Mouse (Mus musculus): ENCODE results near the gene Cyb561a3.
"Not testable (repeated sequence)": the region's sequence is repeated elsewhere in the genome, so short reads cannot be mapped to it uniquely, and the experiment has no call there.

The Cyb561a3 gene

DNA sequence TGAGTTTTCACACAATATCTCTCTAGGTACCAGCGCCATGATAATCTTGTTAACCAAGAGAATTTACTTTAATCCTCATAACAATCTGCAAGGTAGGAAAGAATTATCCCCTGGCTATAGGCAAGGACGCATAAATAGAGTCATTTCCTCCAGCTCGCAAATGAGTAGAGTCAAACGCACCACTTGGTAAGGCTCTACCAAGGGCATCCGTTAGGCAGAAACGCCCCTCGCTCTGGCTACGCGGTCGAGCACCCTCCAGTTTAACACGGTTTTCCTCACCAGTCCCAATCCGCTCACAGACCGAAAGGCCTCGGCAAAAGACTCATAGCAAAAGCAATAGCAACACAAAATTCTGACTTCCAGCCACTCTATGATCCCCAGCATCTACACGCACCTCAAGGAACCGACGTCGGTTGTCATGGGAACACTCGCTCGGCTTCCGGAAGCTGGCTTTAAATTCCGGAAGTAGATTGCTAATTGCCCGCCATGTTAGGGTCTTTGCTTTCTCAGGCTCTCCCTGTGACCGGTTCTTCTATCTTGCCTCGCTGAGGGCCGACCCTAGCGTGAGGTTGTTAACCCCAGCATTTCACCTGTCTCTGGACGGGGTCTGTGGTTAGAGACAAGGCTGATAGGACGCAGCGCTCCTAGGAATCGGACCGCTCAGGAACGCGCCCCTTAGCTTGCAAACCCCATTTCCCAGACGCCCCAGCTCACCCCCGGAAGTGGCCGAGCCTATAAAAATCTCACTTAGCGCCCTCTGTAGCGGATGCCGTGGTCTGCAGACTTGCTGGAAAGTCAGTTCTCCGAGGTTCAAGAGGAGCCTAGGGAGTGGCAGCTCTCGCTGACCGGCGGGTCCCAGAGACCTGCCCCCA, at the start of gene Cyb561a3, which contains the start of gene Tmem138:
Cyb561a3 (plus strand) TSS at position 483 of the 872 bp plus-strand sequence.
Tmem138 (minus strand) TSS at position 673 of the 872 bp plus-strand sequence.
- DNase-seq (ENCODE audit: low spot score in 2 of 2): peak; percentile 92 to 94

DNA sequence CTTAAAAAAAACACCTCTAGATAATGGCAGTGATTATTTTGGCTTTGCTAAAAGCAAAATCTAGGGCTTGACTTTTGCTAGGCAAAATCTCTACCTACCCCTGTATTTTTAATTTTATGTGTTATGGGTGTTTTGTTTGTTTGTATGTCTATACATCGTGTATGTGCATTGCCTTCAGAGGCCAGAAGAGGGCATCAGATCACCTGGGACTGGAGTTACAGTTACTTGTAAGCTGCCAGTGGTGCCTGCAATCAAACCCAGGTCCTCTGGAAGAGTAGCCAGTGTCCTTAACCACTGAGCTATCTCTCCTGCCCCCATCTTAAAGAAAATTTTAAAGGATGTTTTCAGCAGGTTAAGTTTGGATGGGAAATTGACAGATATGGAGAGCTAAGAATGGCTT, 46.9 kb upstream of the Cyb561a3 start:
- no peak for DNase-seq (ENCODE audit: low spot score in 2 of 2)

DNA sequence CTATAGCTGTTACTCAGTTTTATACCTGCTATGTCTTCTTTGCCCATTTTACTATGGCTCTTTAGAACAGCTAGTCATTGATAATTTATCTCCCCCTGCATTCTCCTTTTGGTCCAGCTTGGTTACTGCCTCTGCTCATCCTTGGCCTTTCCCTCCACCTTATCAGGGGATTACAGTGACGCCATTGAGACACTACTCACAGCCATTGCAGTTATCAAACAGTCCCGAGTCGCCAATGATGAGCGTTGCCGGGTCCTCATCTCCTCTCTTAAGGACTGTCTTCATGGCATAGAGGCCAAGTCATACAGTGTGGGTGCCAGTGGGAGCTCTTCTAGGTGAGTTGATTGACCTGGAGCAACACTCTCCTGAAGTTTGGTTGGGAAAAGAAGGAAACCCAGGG, 37.5 kb upstream of the Cyb561a3 start:
- DNase-seq (ENCODE audit: low spot score in 2 of 2): no peak

DNA sequence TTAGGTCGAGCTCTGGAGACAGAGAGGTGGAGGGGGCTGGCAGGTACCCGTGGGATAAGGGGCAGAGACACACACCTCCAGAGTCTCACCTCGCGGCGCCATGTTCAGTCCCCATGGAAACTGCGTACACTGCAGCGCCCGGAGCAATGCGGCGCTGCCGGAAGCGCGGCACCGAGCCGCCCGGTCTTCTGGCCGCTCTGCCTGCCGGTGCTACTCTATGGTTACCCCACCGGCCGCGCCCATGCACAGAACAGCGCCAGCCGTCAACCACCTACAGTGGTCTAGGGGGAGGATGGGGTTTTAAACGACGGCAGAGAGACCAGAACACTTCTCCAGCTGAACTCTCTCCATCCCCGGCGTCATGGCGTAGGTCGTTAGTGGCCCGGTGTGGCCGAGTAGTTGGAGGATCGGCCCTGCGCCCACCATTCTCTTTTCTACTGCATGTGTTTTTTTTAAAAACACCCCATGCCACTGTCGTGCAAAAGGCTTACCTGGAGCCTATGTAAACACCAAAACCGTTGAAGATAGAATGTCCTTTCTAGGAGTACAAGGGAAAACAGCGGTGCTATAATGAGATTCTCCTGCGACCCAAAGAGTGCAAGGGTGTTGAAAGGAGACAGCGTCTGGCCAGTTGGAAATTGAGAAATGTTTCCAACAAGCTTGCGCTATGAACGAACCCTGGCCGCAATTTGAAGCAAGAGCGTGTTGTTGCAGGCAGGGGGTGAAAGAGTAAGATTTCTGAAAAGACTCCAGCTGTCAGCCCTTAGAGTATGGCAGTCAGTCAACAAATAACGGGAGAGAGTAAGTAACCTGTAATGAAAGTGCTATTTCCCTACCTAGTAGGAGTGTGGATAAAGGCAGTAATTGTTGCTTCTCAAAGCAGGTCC, 21.1 kb upstream of the Cyb561a3 start, which contains the start of gene Tmem216:
Tmem216 (minus strand) TSS at position 615 of the 887 bp plus-strand sequence.
- DNase-seq (ENCODE audit: low spot score in 2 of 2): peak; percentile 86 to 93

DNA sequence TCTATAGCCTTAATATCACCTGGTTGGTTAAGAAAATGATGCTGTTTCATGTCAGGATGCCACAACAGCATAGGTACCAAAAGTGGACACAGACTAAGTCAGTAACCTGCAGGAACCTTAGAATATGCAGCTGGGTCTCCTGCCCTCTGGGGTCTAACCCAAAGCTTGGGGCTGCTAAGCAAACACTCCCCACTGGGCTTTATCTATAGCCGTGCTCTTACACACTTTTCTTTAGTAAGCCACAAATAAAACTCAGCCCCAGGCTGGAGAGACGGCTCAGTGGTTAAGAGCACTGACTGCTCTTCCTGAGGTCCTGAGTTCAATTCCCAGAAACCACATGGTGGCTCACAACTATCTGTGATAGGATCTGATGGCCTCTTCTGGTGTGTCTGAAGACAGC, 20.0 kb upstream of the Cyb561a3 start:
- no peak for DNase-seq (ENCODE audit: low spot score in 2 of 2)

DNA sequence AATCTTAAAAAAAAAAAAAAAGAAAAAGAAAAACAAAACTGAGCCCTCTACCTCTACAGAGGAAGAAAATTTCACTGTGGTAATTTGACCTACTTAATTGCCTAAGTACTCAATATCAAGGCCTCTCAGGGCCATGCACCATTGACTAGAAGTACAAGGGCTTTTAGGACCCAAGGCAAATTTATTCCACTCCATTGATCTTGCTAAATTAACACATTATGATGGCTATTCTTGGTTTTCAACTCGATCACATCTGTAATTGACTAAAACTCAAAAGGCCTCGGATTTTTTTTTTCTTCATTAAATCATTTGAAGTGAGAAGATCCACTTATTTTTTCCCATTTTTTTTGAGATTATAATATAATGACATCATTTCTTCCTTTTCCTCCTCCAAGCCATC, 19.5 kb upstream of the Cyb561a3 start:
- no peak for DNase-seq (ENCODE audit: low spot score in 2 of 2)

DNA sequence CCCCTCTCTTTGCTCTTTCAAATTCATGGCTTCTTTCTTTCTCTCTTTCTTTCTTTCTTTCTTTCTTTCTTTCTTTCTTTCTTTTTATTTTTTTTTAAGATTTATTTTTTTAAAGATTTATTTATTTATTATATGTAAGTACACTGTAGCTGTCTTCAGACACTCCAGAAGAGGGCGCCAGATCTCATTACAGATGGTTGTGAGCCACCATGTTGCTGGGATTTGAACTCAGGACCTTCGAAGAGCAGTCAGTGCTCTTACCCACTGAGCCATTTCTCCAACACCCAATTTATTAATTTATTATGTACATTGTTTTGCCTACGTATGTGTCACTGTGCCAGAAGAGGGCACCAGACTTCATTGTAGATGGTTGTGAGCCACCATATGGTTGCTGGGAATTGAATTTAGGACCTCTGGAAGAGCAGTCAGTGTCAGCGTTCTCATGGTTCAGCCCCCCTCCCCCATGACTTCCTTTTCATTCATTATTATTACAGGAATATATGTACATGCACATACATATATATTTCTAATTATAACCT, 19.1 kb upstream of the Cyb561a3 start:
- DNase-seq (ENCODE audit: low spot score in 2 of 2): not testable (repeated sequence)

DNA sequence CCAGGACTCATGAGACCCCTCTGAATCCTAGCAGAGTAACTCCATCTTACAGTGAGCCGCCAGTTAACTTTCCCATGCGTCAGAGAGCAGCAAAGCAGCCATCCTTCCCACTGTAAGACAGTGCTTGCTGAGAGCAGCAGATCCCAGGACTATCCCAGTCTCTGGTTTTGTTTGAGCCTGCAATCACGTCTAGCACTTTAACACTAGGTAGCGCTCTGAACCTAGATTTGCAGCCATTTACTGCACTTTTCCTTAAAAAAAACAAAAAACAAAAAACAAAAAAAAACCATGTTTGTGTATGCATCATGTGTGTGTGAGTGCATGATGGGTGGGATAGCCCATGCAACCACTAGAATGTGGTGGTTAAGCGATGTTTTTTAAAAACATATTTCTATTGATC, 16.9 kb upstream of the Cyb561a3 start:
- no peak for DNase-seq (ENCODE audit: low spot score in 2 of 2)

DNA sequence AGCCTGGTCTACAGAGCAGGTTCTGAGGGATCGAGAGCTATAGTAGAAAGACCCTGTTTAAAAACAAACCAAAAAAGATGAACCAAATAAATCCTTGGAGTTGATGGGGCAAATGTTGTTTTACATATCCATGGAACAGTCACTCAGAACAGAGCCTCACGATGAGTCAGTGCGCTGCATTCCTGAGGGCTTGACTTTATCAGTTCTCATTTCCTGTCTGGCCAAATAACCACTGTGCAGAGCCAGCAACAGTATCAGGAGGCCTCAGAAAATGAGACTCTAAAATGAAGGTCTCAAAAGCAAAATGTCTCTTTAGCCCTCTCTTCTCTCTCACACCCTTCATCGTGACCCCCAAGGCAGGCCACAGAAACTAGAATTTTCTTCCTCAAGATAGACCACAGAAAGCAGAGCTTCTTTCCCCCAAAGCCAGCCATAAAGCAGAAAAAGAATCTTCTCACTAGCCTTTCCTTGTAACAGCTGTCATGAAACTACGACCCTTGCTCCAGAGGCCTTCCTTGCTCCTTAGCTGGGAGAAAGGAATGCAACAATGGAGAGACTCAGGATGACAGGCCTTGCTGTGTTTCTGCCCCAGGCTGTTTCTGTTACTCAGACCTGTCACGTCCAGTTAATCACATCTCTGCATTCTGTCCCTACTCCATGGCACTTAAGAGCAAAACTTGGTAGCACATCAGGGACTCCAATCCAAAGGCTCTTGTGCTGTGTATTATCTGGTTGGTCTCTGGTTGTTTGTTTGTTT, 15.2 kb upstream of the Cyb561a3 start:
- no peak for DNase-seq (ENCODE audit: low spot score in 2 of 2)

DNA sequence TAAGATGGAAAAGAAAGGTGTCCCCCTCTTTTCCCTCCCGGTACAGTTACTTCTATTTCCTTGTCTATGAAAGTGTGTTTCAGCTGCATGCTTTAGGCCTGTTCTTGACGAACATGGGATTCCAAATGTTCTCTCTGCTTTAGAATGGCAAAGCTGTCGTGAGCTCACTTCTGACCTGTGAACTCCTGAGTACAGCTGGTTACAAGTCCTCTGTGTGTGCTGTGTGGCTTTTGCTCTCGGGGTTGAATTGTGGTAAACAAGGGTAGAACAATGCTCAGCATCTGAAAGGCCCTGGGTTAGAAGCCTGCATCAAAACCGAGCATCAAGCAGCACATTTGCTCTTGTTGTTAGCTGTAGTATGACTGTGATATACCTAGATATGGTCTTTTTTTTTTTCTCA, 14.6 kb upstream of the Cyb561a3 start:
- no peak for DNase-seq (ENCODE audit: low spot score in 2 of 2)

DNA sequence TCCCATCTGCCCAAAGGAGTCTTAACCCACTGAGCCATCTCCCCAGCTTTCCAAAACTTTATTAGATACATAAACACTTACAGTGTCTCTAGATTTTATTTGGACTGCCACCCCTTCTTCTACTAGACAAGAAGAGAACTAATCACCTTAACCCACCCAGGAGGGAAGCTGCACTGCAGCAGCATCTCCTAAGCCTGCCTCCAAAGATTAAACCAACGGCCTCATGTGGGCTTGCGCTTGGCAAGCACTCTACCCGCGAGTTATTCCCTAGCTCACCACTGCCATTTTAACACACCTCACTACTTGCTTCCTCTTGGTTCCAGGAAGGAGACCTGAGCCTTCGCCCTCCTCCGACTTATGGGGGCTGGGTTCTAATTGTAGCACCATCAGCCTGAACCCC, 12.7 kb upstream of the Cyb561a3 start:
- no peak for DNase-seq (ENCODE audit: low spot score in 2 of 2)

DNA sequence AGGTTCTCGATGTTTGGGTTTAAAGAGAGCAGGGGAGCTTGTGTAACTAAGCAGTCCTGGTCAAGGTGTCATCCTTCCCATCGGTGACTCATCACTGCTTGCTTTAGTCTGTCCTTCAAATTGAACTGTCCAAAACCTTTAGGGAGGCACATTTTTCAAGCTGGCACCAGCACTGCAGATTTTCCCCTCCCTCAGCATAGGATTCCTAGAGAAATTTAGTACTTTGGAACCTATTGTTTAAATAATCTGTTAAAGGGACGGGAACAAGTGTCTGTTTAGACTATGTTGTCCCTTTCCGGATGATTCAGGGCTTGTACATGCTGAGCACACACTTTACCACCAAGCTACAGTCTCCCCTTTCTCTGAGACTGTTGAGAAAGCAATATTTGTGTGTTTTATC, 11.8 kb upstream of the Cyb561a3 start:
- DNase-seq (ENCODE audit: low spot score in 2 of 2): no peak

DNA sequence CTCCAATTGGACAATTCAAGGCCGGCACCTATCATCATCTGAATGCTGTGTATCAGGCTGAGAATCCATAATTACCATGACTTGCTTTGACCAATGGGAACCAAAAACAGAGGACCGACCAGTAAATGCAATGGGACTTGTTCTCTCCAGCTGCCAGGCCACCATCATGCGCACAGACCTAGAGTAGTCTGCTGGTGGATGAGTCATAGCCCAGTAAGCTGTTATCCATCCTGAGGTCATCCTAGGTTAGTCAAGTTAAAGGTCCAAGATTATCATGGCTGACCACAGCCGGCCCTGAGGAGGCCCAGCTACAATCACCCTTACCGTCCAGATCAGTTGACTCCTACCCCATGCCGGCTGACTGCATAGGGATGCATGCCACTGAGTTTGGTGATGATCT, 7.3 kb upstream of the Cyb561a3 start:
- no peak for DNase-seq (ENCODE audit: low spot score in 2 of 2)

DNA sequence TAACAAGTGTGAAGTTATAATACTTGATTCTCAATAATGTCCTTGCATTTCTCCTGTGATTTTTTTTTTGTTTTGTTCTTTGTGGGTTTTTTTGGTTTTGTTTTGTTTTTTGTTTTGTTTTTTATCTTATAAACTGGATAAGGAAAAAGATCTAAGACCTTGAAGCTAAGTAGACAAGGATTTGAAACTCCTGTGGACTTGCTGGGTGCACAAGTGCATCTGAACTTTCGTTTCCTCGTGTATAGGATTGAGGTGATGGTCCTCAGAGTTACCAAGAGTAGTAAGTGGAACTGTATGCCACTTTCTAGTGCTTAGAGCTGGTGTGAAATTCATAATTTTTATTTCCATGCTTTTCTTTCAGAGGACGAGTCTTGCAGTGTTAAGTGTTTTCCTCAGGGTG, 3.1 kb downstream of the Cyb561a3 start:
- no peak for DNase-seq (ENCODE audit: low spot score in 2 of 2)

DNA sequence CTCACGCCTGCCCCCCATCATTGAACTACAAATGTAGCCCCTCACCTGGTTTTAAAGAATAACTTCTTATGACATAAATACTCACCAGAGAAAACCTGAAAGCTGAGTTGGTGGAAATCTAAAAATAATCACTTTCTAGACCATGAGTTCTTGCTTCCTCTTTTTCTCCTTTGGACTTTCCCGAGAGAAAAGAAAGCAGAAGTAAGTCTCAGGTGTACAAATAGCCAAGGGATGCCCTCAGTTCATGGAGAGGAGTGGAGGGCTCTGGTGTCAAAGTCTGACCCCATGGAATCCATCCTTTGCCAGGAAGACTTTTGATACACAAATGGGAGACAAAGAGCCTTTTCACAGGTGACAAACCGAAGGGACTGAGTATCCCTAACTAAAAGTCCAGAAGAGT, 3.8 kb downstream of the Cyb561a3 start:
- no peak for DNase-seq (ENCODE audit: low spot score in 2 of 2)

DNA sequence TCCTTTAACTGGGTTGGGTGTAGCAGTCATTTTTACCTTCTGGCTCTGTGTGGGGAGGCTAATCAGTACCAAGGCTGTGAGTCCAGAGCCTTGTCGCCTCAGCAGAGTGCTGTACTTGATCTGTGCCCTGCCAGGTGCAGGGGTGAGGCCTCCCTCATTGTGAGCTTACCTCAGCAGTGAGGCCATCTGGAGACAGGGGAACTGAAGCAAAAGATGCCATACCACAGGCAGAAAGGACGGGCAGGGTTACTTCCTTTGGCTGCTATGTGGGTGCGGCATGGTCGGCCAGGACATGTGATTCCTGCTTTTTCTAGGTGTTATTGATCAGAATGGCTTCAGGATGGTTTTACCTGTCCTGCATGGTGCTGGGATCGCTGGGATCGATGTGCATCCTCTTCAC, 5.0 kb downstream of the Cyb561a3 start:
- peak; percentile 59 to 69 for DNase-seq (ENCODE audit: low spot score in 2 of 2)

DNA sequence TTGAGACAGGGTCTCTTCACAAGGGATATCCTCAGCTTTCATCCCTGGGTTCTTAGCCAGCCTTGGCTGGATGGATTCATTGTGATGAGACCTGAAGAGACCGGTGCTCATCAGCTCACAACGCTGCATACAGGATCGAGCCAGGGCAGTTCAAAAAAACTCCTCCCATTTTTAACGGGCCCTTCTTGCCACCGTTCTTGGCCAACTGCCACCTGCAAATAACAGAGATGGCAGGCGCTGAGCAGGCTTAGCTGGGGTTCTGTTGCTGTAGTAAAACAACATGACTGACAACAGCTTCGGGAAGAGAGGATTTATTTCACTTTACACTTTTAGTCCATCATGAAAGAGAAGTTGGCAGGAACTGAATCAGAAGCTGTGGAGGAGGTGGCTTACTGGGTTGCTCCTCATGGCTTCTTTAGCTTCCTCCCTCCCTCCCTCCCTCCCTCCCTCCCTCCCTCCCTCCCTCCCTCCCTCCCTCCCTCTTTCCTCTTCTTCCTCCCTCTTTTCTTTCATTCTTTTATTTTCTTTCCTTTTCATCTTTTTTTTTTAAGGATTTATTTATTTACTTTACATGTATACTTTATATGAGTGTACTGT, 6.7 kb downstream of the Cyb561a3 start:
- peak; percentile 36 to 70 for DNase-seq (ENCODE audit: low spot score in 2 of 2)

DNA sequence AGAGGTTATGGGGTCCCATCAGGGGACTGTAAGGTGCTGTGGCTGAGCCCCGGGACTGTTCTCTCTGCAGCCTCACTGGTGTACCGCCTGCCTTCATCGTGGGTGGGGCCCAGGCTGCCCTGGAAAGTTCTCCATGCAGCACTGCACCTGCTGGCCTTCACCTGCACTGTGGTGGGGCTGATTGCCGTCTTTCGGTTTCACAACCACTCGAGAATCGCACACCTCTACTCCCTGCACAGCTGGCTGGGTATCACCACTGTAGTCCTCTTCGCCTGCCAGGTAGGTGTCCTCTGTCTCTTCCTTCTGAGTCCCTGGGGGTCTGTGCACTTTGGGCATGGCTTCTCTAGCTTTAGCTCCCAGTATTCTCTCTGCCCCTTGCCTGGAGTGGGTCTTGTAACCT, 8.1 kb downstream of the Cyb561a3 start:
- peak; percentile 46 to 70 for DNase-seq (ENCODE audit: low spot score in 2 of 2)

DNA sequence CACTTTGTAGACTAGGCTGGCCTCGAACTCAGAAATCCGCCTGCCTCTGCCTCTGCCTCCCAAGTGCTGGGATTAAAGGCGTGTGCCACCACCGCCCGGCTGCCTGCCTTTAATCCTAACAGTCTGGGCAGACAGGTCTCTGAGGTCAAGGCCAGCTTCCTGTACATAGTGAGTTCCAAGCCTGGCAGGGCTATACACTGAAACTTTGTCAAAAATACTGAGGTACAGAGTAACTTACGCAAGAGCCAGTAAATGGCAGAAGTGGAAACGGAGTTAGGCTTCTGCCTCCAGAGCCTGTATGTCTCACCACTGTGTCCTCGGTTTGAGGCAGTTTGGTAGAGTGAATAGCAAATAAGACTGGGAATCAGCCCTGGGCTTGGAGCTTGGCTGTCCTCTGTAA, 10.3 kb downstream of the Cyb561a3 start:
- DNase-seq (ENCODE audit: low spot score in 2 of 2): no peak

DNA sequence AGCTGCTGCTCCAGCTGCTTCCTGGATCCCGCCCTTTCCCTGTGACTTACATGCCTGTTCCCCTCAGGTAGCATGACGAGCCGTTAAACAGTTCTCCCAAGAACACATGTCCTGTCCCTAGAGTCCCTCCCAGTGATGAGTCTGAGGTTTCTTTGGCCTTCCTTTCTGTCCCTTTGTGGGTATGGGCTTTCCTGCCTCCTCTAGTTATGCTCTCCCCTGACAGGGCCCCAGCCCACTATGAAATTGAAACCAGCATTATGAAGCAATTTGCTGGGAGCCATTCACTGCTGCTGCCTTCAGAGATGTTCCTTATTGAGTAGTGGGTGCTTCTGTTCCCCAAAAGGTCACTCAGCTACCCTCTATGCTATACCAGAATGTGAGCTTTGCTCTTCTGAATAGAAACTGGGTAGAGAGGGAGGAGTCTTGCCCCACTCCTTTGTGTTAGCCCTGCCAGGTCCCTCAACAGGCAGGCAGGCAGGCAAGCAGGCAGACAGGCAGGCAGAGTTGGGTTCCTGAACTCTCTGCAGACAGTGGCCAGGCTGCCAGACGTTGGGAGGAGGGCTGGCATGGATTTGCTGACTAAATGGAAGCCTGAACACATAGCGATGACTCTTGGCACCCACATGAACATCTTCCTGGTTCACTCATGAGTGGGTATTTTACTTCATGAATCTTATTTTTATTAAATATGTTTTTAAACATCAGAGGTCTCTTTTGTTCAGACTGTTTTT, 12.3 kb downstream of the Cyb561a3 start:
- DNase-seq (ENCODE audit: low spot score in 2 of 2): no peak
